Mouse (Mus musculus): ENCODE results near the gene Grrp1. TPM values are rescaled to one million over a fixed set of nuclear protein-coding genes. Genes with fewer than 3 reads are reported as not detected.
"Not testable (repeated sequence)": the region's sequence is repeated elsewhere in the genome, so short reads cannot be mapped to it uniquely, and the experiment has no call there.

Grrp1 gene
- total RNA-seq, 2 experiments from 2014 or later: not detected

GRCm38 (mm10) chr4:134272731-134273416, 19.0 kb upstream of the Grrp1 start:
- peak; percentile 42; the same call in 1 of the 2 replicates for ATAC-seq (replicated peaks; ENCODE audit: poor library complexity, severe bottlenecking)

GRCm38 (mm10) chr4:134271979-134272378, 18.1 kb upstream of the Grrp1 start:
- no peak for ATAC-seq (replicated peaks; ENCODE audit: poor library complexity, severe bottlenecking)

GRCm38 (mm10) chr4:134269622-134270021, 15.7 kb upstream of the Grrp1 start:
- not testable (repeated sequence) for ATAC-seq (replicated peaks; ENCODE audit: poor library complexity, severe bottlenecking)

GRCm38 (mm10) chr4:134268102-134268655, 14.3 kb upstream of the Grrp1 start:
- ATAC-seq (replicated peaks; ENCODE audit: poor library complexity, severe bottlenecking): no peak

GRCm38 (mm10) chr4:134265860-134266585, 12.1 kb upstream of the Grrp1 start:
- ATAC-seq (replicated peaks; ENCODE audit: poor library complexity, severe bottlenecking): no peak

GRCm38 (mm10) chr4:134263191-134263590, 9.3 kb upstream of the Grrp1 start:
- ATAC-seq (replicated peaks; ENCODE audit: poor library complexity, severe bottlenecking): peak; percentile 44; the same call in 1 of the 2 replicates

GRCm38 (mm10) chr4:134258354-134258753, 4.4 kb upstream of the Grrp1 start:
- ATAC-seq (replicated peaks; ENCODE audit: poor library complexity, severe bottlenecking): peak; percentile 69

GRCm38 (mm10) chr4:134257198-134258009, 3.5 kb upstream of the Grrp1 start:
- ATAC-seq (replicated peaks; ENCODE audit: poor library complexity, severe bottlenecking): no peak

GRCm38 (mm10) chr4:134256407-134257197, 2.7 kb upstream of the Grrp1 start:
- ATAC-seq (replicated peaks; ENCODE audit: poor library complexity, severe bottlenecking): no peak

GRCm38 (mm10) chr4:134255854-134256253, 1.9 kb upstream of the Grrp1 start:
- no peak for ATAC-seq (replicated peaks; ENCODE audit: poor library complexity, severe bottlenecking)

- ATAC-seq (replicated peaks; ENCODE audit: poor library complexity, severe bottlenecking): no peak
Observed at GRCm38 (mm10) chr4:134254835-134255234, 929 bp upstream of the Grrp1 start.

- ATAC-seq (replicated peaks; ENCODE audit: poor library complexity, severe bottlenecking): no peak
Observed at GRCm38 (mm10) chr4:134252911-134253721, 790 bp downstream of the Grrp1 start.

- ATAC-seq (replicated peaks; ENCODE audit: poor library complexity, severe bottlenecking): no peak
Observed at GRCm38 (mm10) chr4:134252131-134252910, 1.6 kb downstream of the Grrp1 start.

- ATAC-seq (replicated peaks; ENCODE audit: poor library complexity, severe bottlenecking): peak; percentile 21
Observed at GRCm38 (mm10) chr4:134251241-134252130, 2.4 kb downstream of the Grrp1 start.

- no peak for ATAC-seq (replicated peaks; ENCODE audit: poor library complexity, severe bottlenecking)
Observed at GRCm38 (mm10) chr4:134250930-134251240, 3.0 kb downstream of the Grrp1 start.

- no peak for ATAC-seq (replicated peaks; ENCODE audit: poor library complexity, severe bottlenecking)
Observed at GRCm38 (mm10) chr4:134250116-134250929, 3.6 kb downstream of the Grrp1 start.

GRCm38 (mm10) chr4:134249651-134250050, 4.3 kb downstream of the Grrp1 start:
- ATAC-seq (replicated peaks; ENCODE audit: poor library complexity, severe bottlenecking): peak; percentile 62

Measured in granulocyte monocyte progenitor cell, adult 5-6 weeks (primary cell).